Mouse (Mus musculus): ENCODE measurements around the gene Fdx1l. TPM values are rescaled to one million over a fixed set of nuclear protein-coding genes. Genes with fewer than 3 reads are reported as not detected.
A peak's percentile ranks its signal among the peaks of the same experiment; 100 is the strongest.

Gene Fdx1l
- 198 and 247 TPM in 2 replicates for total RNA-seq (2012; rRNA removed)
- polyA plus RNA-seq (2012; ENCODE audit: insufficient read depth in 1 of 2, insufficient read length in 2 of 2, low read depth in 1 of 2, low replicate concordance in 2 of 2, missing spikeins in 1 of 2) = 100 to 1,000 TPM; 305 to 361 TPM

GRCm38 (mm10) chr9:21073044-21073840 lies at the start of gene Fdx1l, which contains the start of gene Gm49373:
Gene Fdx1l (minus strand): TSS chr9:21073614.
Gene Gm49373 (minus strand): TSS chr9:21073096.
- H3K79me2 ChIP-seq (ENCODE audit: control insufficient read depth, insufficient read depth, low read length, poor library complexity) = peaks cover 35% of the 10 kb centered on the region
- no peaks in the 10 kb centered on the region for H3K9me3 ChIP-seq (replicated peaks; ENCODE audit: insufficient read depth, low read length)
- H3K27me3 ChIP-seq (ENCODE audit: control insufficient read depth in 1 of 2, insufficient read depth in 2 of 2, low read length in 2 of 2) = no peaks in the 10 kb centered on the region
- H3K27ac ChIP-seq (ENCODE audit: control insufficient read depth, low read depth, low read length) = peak within 1 kb of the TSS; percentile 57
- peaks cover 19 to 27% of the 10 kb centered on the region in 2 experiments for H3K36me3 ChIP-seq (ENCODE audit: control insufficient read depth in 1 of 2, insufficient read depth in 2 of 2, low read length in 2 of 2)
- peak; percentile 99 for DNase-seq (ENCODE audit: low read depth, low spot score)
- peak within 1 kb of the TSS; percentile 68 for H3K9ac ChIP-seq (ENCODE audit: control insufficient read depth, low read depth, low read length, poor library complexity, severe bottlenecking)
- H3K4me1 ChIP-seq (ENCODE audit: control insufficient read depth in 1 of 2, insufficient read depth in 2 of 2, low read length in 2 of 2) = peaks cover 9 to 17% of the 10 kb centered on the region in 2 experiments; a peak in 3 of 4 replicates
- peak within 1 kb of the TSS; percentile 54 to 62 for H3K4me3 ChIP-seq (ENCODE audit: control insufficient read depth in 1 of 2, insufficient read depth in 1 of 2, low read depth in 2 of 2, low read length in 2 of 2)
- TF ChIP-seq ZNF384 (IDR thresholded peaks at IDR 0.05; ENCODE audit: low read depth, low read length) = no peak
- TF ChIP-seq HCFC1 (IDR thresholded peaks at IDR 0.05; ENCODE audit: low read depth, low read length) = peak; percentile 97
- peak; percentile 98 for TF ChIP-seq NELFE (IDR thresholded peaks at IDR 0.05; ENCODE audit: low read depth, low read length)
- peak; percentile 99 for TF ChIP-seq USF1 (IDR thresholded peaks at IDR 0.05; ENCODE audit: low read depth, low read length)
- TF ChIP-seq GABPA (IDR thresholded peaks at IDR 0.05; ENCODE audit: low read depth, low read length) = peak; percentile 82; the same call in 1 of the 2 replicates
- no peak; the same call in none of the 2 replicates for TF ChIP-seq SMC3 (IDR thresholded peaks at IDR 0.05; ENCODE audit: low read depth, low read length)
- TF ChIP-seq MAFK (IDR thresholded peaks at IDR 0.05; ENCODE audit: borderline replicate concordance, low read depth, low read length) = peak; percentile 77; the same call in 1 of the 2 replicates
- peak; percentile 66 for TF ChIP-seq NRF1 (IDR thresholded peaks at IDR 0.05; ENCODE audit: insufficient read depth, low read depth, low read length, poor library complexity, severe bottlenecking)
- TF ChIP-seq MYB (IDR thresholded peaks at IDR 0.05; ENCODE audit: low read depth, low read length) = peak; percentile 67
- TF ChIP-seq MAX (IDR thresholded peaks at IDR 0.05; ENCODE audit: low read length) = peak; percentile 100
- peak; percentile 94 for TF ChIP-seq MAZ (IDR thresholded peaks at IDR 0.05; ENCODE audit: low read depth, low read length)
- peak; percentile 100 for TF ChIP-seq SIN3A (IDR thresholded peaks at IDR 0.05; ENCODE audit: low read length)
- TF ChIP-seq MEF2A (IDR thresholded peaks at IDR 0.05; ENCODE audit: extremely low read depth, insufficient replicate concordance, low read depth, low read length, poor library complexity, severe bottlenecking) = peak; percentile 69; the same call in 1 of the 2 replicates
- TF ChIP-seq JUND (IDR thresholded peaks at IDR 0.05; ENCODE audit: low read depth, low read length) = peak; percentile 86; the same call in 1 of the 2 replicates
- peak; percentile 91 for TF ChIP-seq CHD2 (IDR thresholded peaks at IDR 0.05; ENCODE audit: low read length)
- peak in 1 of 2 experiments; percentile 77; a peak in 2 of 4 replicates for TF ChIP-seq EP300 (IDR thresholded peaks at IDR 0.05; ENCODE audit: low read depth in 1 of 2, low read length in 2 of 2)
- no peak for TF ChIP-seq CTCF (IDR thresholded peaks at IDR 0.05 in 2 of 3, conservative IDR thresholded peaks at IDR 0.05 in 1 of 3; ENCODE audit: control insufficient read depth in 1 of 3, insufficient read depth in 1 of 3, low read depth in 2 of 3, low read length in 3 of 3, poor library complexity in 1 of 3, severe bottlenecking in 1 of 3)
- TF ChIP-seq TBP (IDR thresholded peaks at IDR 0.05; ENCODE audit: low read depth, low read length) = peak; percentile 91
- no peak for TF ChIP-seq TAL1 (IDR thresholded peaks at IDR 0.05; ENCODE audit: low read length)
- peak; percentile 88 for TF ChIP-seq ETS1 (IDR thresholded peaks at IDR 0.05; ENCODE audit: low read depth, low read length)
- peak; percentile 86 for TF ChIP-seq RCOR1 (IDR thresholded peaks at IDR 0.05; ENCODE audit: low read depth, low read length)
- peak; percentile 100 for TF ChIP-seq POLR2AphosphoS2 (IDR thresholded peaks at IDR 0.05; ENCODE audit: low read length)
- TF ChIP-seq POLR2A (IDR thresholded peaks at IDR 0.05; ENCODE audit: control insufficient read depth in 1 of 2, insufficient read depth in 1 of 2, low read depth in 1 of 2, low read length in 2 of 2, poor library complexity in 1 of 2) = peak in 1 of 2 experiments; percentile 99; a peak in 2 of 4 replicates
- peak; percentile 33; the same call in 1 of the 2 replicates for TF ChIP-seq GATA1 (IDR thresholded peaks at IDR 0.05; ENCODE audit: low read depth, low read length)
- peak; percentile 98 for TF ChIP-seq ZKSCAN1 (IDR thresholded peaks at IDR 0.05; ENCODE audit: low read depth, low read length)
- TF ChIP-seq MXI1 (IDR thresholded peaks at IDR 0.05; ENCODE audit: low read depth, low read length) = peak; percentile 100
- TF ChIP-seq USF2 (IDR thresholded peaks at IDR 0.05; ENCODE audit: borderline replicate concordance in 1 of 2, insufficient read depth in 1 of 2, low read depth in 1 of 2, low read length in 2 of 2) = peak; percentile 92 to 98
- no peak for TF ChIP-seq RAD21 (IDR thresholded peaks at IDR 0.05; ENCODE audit: low read depth, low read length)
- TF ChIP-seq POLR2AphosphoS5 (IDR thresholded peaks at IDR 0.05; ENCODE audit: borderline replicate concordance, low read depth, low read length) = peak; percentile 97
- peak; percentile 97 for TF ChIP-seq BHLHE40 (IDR thresholded peaks at IDR 0.05; ENCODE audit: borderline replicate concordance, low read depth, low read length)
- TF ChIP-seq KAT2A (conservative IDR thresholded peaks at IDR 0.05; ENCODE audit: low read depth, low read length) = peak; percentile 97
- peak; percentile 89 for TF ChIP-seq TCF12 (IDR thresholded peaks at IDR 0.05; ENCODE audit: low read depth, low read length)
- TF ChIP-seq MYC (IDR thresholded peaks at IDR 0.05; ENCODE audit: low read depth, low read length) = peak; percentile 100
- peak; percentile 94; the same call in 1 of the 2 replicates for TF ChIP-seq E2F4 (IDR thresholded peaks at IDR 0.05; ENCODE audit: borderline replicate concordance, low read depth, low read length)
- 0 out of 2 replicates have a peak, but pooled peaks have one; percentile 6 for TF ChIP-seq ZC3H11A (IDR thresholded peaks at IDR 0.05; ENCODE audit: low read depth, low read length)

All from MEL (cell line).